Comparison of ENCODE assay signal across 33 mouse cellular contexts in the genomic region with DNA sequence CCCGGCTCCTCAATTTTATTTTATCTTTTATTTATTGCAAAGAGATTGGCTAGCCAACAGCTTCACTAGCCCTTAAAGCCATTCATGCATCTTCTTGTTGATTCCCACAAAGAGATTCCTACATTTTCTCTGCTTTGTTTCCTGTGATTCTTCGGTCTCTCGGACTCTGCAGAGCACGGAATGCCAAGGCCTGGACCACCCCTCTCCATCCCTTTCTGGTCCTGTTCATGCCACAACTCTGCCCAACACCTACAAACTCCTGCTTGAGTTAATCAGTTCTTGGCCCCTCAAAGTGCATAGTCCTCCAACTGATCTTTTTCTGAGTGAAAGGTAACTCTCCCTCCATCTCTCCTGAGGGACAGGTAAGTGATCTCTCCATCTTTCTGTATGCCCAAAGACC. TPM values are rescaled to one million over a fixed set of nuclear protein-coding genes. Genes with fewer than 3 reads are reported as not detected.
"Had no signal": no experiment of that assay in that cellular context is flagged by ENCODE, and none has a peak within 500 bp of the region (broad histone marks: within the 10 kb centered on the region; RNA-seq: fewer than 3 reads in every experiment).

No protein-coding gene starts in this region.

- H3K36me3 ChIP-seq: limb, embryonic 10.5 days; limb, embryonic 12.5 days; limb, embryonic 13.5 days; limb, embryonic 15.5 days; liver, embryonic 12.5 days; liver, embryonic 13.5 days; liver, embryonic 15.5 days; lung, embryonic 15.5 days; midbrain, embryonic 10.5 days; midbrain, embryonic 12.5 days; midbrain, embryonic 13.5 days; midbrain, embryonic 15.5 days; neural tube, embryonic 12.5 days had no signal

- H3K27ac ChIP-seq: limb, embryonic 10.5 days; limb, embryonic 12.5 days; limb, embryonic 13.5 days; limb, embryonic 15.5 days; liver, embryonic 12.5 days; liver, embryonic 13.5 days; liver, embryonic 14.5 days; liver, embryonic 15.5 days; lung, embryonic 15.5 days; macrophage; midbrain, embryonic 10.5 days; midbrain, embryonic 12.5 days; midbrain, embryonic 13.5 days; midbrain, embryonic 15.5 days; neural tube, embryonic 12.5 days had no signal

- H3K27me3 ChIP-seq: limb, embryonic 12.5 days; limb, embryonic 13.5 days; limb, embryonic 15.5 days; liver, embryonic 12.5 days; liver, embryonic 13.5 days; liver, embryonic 15.5 days; lung, embryonic 15.5 days; midbrain, embryonic 12.5 days; midbrain, embryonic 13.5 days; midbrain, embryonic 15.5 days; neural tube, embryonic 12.5 days had no signal

- DNase-seq: left cerebral cortex, postnatal 4 days; liver; liver, embryonic 13.5 days; liver, postnatal 0 days; lung, adult 18-20 months; lung, adult 2 months; lung, embryonic 14.5 days; lung, postnatal 10 days; lung, postnatal 14 days; lung, postnatal 36 days; lung, postnatal 4 days; midbrain, embryonic 14.5 days had no signal

- H3K4me1 ChIP-seq: limb, embryonic 10.5 days; limb, embryonic 12.5 days; limb, embryonic 13.5 days; limb, embryonic 15.5 days; liver, embryonic 12.5 days; liver, embryonic 13.5 days; liver, embryonic 15.5 days; lung, embryonic 15.5 days; neural tube, embryonic 12.5 days had no signal

- H3K4me3 ChIP-seq: limb, embryonic 10.5 days; limb, embryonic 12.5 days; limb, embryonic 13.5 days; limb, embryonic 15.5 days; liver, embryonic 12.5 days; liver, embryonic 13.5 days; liver, embryonic 15.5 days; lung, embryonic 15.5 days; megakaryocyte, embryonic 14.5 days; midbrain, embryonic 10.5 days; midbrain, embryonic 12.5 days; midbrain, embryonic 13.5 days; midbrain, embryonic 15.5 days; myocyte; neural tube, embryonic 12.5 days had no signal

- H3K9me3 ChIP-seq: limb, embryonic 10.5 days; limb, embryonic 12.5 days; limb, embryonic 13.5 days; limb, embryonic 15.5 days; liver, embryonic 12.5 days; liver, embryonic 13.5 days; liver, embryonic 15.5 days; lung, embryonic 15.5 days; megakaryocyte, embryonic 14.5 days; midbrain, embryonic 10.5 days; midbrain, embryonic 12.5 days; midbrain, embryonic 13.5 days; midbrain, embryonic 15.5 days; neural tube, embryonic 12.5 days had no signal

RNA-seq across cellular contexts. Expression of a gene that starts 59.2 kb away (rescaled TPM):
- total RNA-seq: left cerebral cortex, postnatal 10 days; left cerebral cortex, postnatal 14 days; megakaryocyte progenitor cell, adult 5-6 weeks; megakaryocyte-erythroid progenitor cell, adult 5-6 weeks had no signal
- polyA plus RNA-seq: liver, adult 2 months; macrophage had no signal
